Mouse (Mus musculus) myocyte (in vitro differentiated cells): ENCODE data around the gene Sulf2. TPM values are rescaled to one million over a fixed set of nuclear protein-coding genes. Genes with fewer than 3 reads are reported as not detected.

ENCODE experiments used
- H3K27me3 ChIP-seq: one replicate; pipeline ENCODE4 v1.6.1; 2011; ENCODE audit not compliant: control insufficient read depth, insufficient read depth, insufficient read length
- H3K36me3 ChIP-seq: one replicate; pipeline ENCODE4 v1.6.1; 2011; ENCODE audit not compliant: control insufficient read depth, insufficient read depth
- H3K4me2 ChIP-seq: one replicate; pipeline ENCODE4 v1.6.1; 2011; ENCODE audit warnings: low read depth, control low read depth
- H3K4me3 ChIP-seq: one replicate; pipeline ENCODE4 v1.5.1; 2011; ENCODE audit warnings: mild to moderate bottlenecking, control low read depth, moderate library complexity
- H3K79me2 ChIP-seq: one replicate; pipeline ENCODE4 v1.6.1; 2011; ENCODE audit not compliant: control insufficient read depth, insufficient read depth
- H3ac ChIP-seq: one replicate; pipeline ENCODE4 v1.6.1; 2011; ENCODE audit not compliant: control insufficient read depth, insufficient read length
- CEBPB ChIP-seq: IDR thresholded peaks from 2 replicates; pipeline ENCODE4 v1.6.1; 2011; ENCODE audit warnings: mild to moderate bottlenecking, moderate library complexity; ENCODE audit not compliant: poor library complexity, insufficient read depth, severe bottlenecking
- E2F4 ChIP-seq: IDR thresholded peaks from one replicate; pipeline ENCODE4 v1.6.1; 2011; ENCODE audit warnings: mild to moderate bottlenecking, control low read depth, moderate library complexity; ENCODE audit not compliant: insufficient read depth
- MAX ChIP-seq: IDR thresholded peaks from one replicate; pipeline ENCODE4 v1.6.1; 2011; ENCODE audit warnings: low read depth, mild to moderate bottlenecking, control low read depth
- MYOD1 ChIP-seq, 3 experiments: IDR thresholded peaks; one replicate each; pipeline ENCODE4 v1.6.1; 2011; ENCODE audit warnings: control low read depth in 2 of 3, low read depth in 2 of 3, mild to moderate bottlenecking in 2 of 3, moderate library complexity in 1 of 3; ENCODE audit not compliant: insufficient read length in 2 of 3, control insufficient read depth in 1 of 3
- MYOG ChIP-seq, 3 experiments: IDR thresholded peaks; one replicate each; pipeline ENCODE4 v1.6.1; 2011; ENCODE audit warnings: control low read depth in 2 of 3, low read depth in 2 of 3, mild to moderate bottlenecking in 2 of 3; ENCODE audit not compliant: insufficient read length in 2 of 3, control insufficient read depth in 1 of 3, insufficient read depth in 1 of 3
- POLR2A ChIP-seq: IDR thresholded peaks from one replicate; pipeline ENCODE4 v1.6.1; 2011; ENCODE audit warnings: low read depth, mild to moderate bottlenecking, control low read depth, moderate library complexity; ENCODE audit not compliant: insufficient read length
- POLR2AphosphoS2 ChIP-seq: IDR thresholded peaks from one replicate; pipeline ENCODE4 v1.6.1; 2011; ENCODE audit warnings: low read depth, control low read depth; ENCODE audit not compliant: insufficient read length
- REST ChIP-seq: IDR thresholded peaks from one replicate; pipeline ENCODE4 v1.6.1; 2011; ENCODE audit warnings: mild to moderate bottlenecking, control low read depth, moderate library complexity; ENCODE audit not compliant: insufficient read depth, insufficient read length
- SRF ChIP-seq: IDR thresholded peaks from one replicate; pipeline ENCODE4 v1.6.1; 2011; ENCODE audit warnings: low read depth; ENCODE audit not compliant: control insufficient read depth, insufficient read length
- TCF12 ChIP-seq: IDR thresholded peaks from one replicate; pipeline ENCODE4 v1.6.1; 2011; ENCODE audit warnings: mild to moderate bottlenecking, control low read depth; ENCODE audit not compliant: poor library complexity, insufficient read depth, severe bottlenecking
- TCF3 ChIP-seq: IDR thresholded peaks from one replicate; pipeline ENCODE4 v1.6.1; 2011; ENCODE audit warnings: low read depth, control low read depth; ENCODE audit not compliant: insufficient read length
- USF1 ChIP-seq: IDR thresholded peaks from one replicate; pipeline ENCODE4 v1.6.1; 2011; ENCODE audit warnings: low read depth, mild to moderate bottlenecking, control low read depth, moderate library complexity
- polyA plus RNA-seq: library from polyadenylated mRNA; unstranded; fragments of >200 nt; fragmentation: generic; extraction: Trizol; gene quantifications from one replicate; pipeline ENCODE4 v1.2.1, GENCODE M21; 2012; ENCODE audit warnings: missing spikeins

Sulf2 gene
- polyA plus RNA-seq, 1 experiment, result 36.7 TPM

- Histone ChIP-seq H3K36me3 (no peaks in the 10 kb centered on the region), H3K4me3 (no peak overlapping the region), H3K27me3 (peaks cover 11% of the 10 kb centered on the region), H3K4me2 (no peak overlapping the region), H3ac (no peak overlapping the region), H3K79me2 (no peaks in the 10 kb centered on the region)
- TF ChIP-seq MYOG (IDR thresholded peaks at IDR 0.05; ENCODE audit: control insufficient read depth in 1 of 3, insufficient read depth in 1 of 3, insufficient read length in 2 of 3, low read depth in 2 of 3), result no peak
- no peak for TF ChIP-seq E2F4
- TF ChIP-seq MYOD1 (IDR thresholded peaks at IDR 0.05; ENCODE audit: control insufficient read depth in 1 of 3, insufficient read length in 2 of 3, low read depth in 2 of 3), result no peak
- no peak for TF ChIP-seq REST
- TF ChIP-seq USF1, result no peak
- TF ChIP-seq TCF3, result no peak
- no peak for TF ChIP-seq CEBPB
- TF ChIP-seq TCF12, result no peak
- no peak for TF ChIP-seq SRF
- no peak for TF ChIP-seq POLR2A
- no peak for TF ChIP-seq MAX
- no peak for TF ChIP-seq POLR2AphosphoS2
Measured at GRCm38 (mm10) chr2:166196080-166196786, 40.8 kb upstream of the Sulf2 start.

GRCm38 (mm10) chr2:166195041-166195440 is 39.6 kb upstream of the Sulf2 start:
- TF ChIP-seq TCF12 (no peak), CEBPB (no peak), POLR2A (no peak), REST (no peak), USF1 (no peak), MYOG (IDR thresholded peaks at IDR 0.05; ENCODE audit: control insufficient read depth in 1 of 3, insufficient read depth in 1 of 3, insufficient read length in 2 of 3, low read depth in 2 of 3) (no peak), SRF (no peak), MAX (no peak), MYOD1 (IDR thresholded peaks at IDR 0.05; ENCODE audit: control insufficient read depth in 1 of 3, insufficient read length in 2 of 3, low read depth in 2 of 3) (no peak), POLR2AphosphoS2 (no peak), E2F4 (no peak)
- Histone ChIP-seq H3ac (no peak overlapping the region), H3K27me3 (peaks cover 7% of the 10 kb centered on the region), H3K4me2 (no peak overlapping the region), H3K79me2 (no peaks in the 10 kb centered on the region), H3K4me3 (no peak overlapping the region), H3K36me3 (no peaks in the 10 kb centered on the region)

- H3K79me2 ChIP-seq, result no peaks in the 10 kb centered on the region
- peaks cover 7% of the 10 kb centered on the region for H3K27me3 ChIP-seq
- H3K4me2 ChIP-seq, result no peak overlapping the region
- H3ac ChIP-seq, result no peak overlapping the region
- no peak for TF ChIP-seq SRF
- TF ChIP-seq MYOD1 (IDR thresholded peaks at IDR 0.05; ENCODE audit: control insufficient read depth in 1 of 3, insufficient read length in 2 of 3, low read depth in 2 of 3), result no peak
- no peak for TF ChIP-seq REST
- no peak for TF ChIP-seq MYOG (IDR thresholded peaks at IDR 0.05; ENCODE audit: control insufficient read depth in 1 of 3, insufficient read depth in 1 of 3, insufficient read length in 2 of 3, low read depth in 2 of 3)
- no peak for TF ChIP-seq CEBPB
- no peak for TF ChIP-seq TCF3
- TF ChIP-seq TCF12, result no peak
- TF ChIP-seq USF1, result no peak
- TF ChIP-seq MAX, result no peak
- TF ChIP-seq E2F4, result no peak
- H3K36me3 ChIP-seq, result no peaks in the 10 kb centered on the region
- no peak overlapping the region for H3K4me3 ChIP-seq
Measured at GRCm38 (mm10) chr2:166194112-166194758, 38.8 kb upstream of the Sulf2 start.

GRCm38 (mm10) chr2:166193509-166193908 is 38.0 kb upstream of the Sulf2 start:
- peaks cover under 1% of the 10 kb centered on the region for H3K27me3 ChIP-seq
- H3K79me2 ChIP-seq, result no peaks in the 10 kb centered on the region
- no peak overlapping the region for H3ac ChIP-seq
- no peak overlapping the region for H3K4me2 ChIP-seq
- H3K36me3 ChIP-seq, result no peaks in the 10 kb centered on the region
- H3K4me3 ChIP-seq, result no peak overlapping the region
- TF ChIP-seq POLR2AphosphoS2 (no peak), MYOG (IDR thresholded peaks at IDR 0.05; ENCODE audit: control insufficient read depth in 1 of 3, insufficient read depth in 1 of 3, insufficient read length in 2 of 3, low read depth in 2 of 3) (no peak), TCF12 (no peak), REST (no peak), MYOD1 (IDR thresholded peaks at IDR 0.05; ENCODE audit: control insufficient read depth in 1 of 3, insufficient read length in 2 of 3, low read depth in 2 of 3) (no peak), CEBPB (no peak), MAX (no peak), E2F4 (no peak), SRF (no peak), POLR2A (no peak), TCF3 (no peak), USF1 (no peak)
